Mouse (Mus musculus): ENCODE measurements at regions not wholly inside any gene's neighbourhood (a gene's known extent, or its start where the extent isn't known, plus 50 kb on each side); places are given as distances from the start of the nearest gene placed in this dataset.
"Not testable (repeated sequence)": the region's sequence is repeated elsewhere in the genome, so short reads cannot be mapped to it uniquely, and the experiment has no call there.

DNA sequence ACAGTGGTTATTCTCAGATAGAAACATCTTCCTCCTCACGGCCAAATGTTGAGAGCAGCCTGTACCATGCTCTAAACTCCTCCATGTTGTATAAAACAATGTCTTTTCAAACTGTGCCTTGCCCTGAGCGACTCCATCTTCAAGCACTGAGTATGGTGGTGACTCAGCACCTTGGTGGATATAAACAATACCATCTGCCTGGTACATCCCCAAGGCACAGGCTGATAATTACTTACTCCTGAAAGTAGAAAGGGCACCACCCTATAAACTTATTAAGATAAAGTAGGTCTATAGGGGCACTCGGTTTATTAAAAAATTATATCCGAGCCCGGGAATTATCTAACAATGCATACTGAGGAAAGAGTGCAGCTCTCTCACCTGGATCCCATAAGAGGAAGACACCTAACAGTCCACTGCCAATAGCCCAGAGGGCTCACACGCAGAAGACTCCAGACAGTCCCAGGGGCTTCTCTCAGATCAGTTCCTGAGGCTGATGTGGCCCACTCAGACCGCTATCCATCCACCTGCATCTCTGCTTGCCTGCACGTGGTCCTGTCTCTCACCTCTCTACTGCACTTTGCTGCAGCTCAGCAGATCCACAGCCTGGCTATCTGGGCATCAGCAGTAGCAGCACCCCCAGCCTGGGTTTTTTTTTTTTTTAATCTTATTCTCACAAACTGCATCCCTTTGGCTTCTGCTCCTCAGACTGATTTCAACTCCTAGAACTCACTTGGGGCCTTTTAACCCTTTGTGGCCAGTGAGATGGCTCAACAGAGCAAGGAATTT lies 109.7 kb upstream of the Dlg1 start:
- no peak for DNase-seq

DNA sequence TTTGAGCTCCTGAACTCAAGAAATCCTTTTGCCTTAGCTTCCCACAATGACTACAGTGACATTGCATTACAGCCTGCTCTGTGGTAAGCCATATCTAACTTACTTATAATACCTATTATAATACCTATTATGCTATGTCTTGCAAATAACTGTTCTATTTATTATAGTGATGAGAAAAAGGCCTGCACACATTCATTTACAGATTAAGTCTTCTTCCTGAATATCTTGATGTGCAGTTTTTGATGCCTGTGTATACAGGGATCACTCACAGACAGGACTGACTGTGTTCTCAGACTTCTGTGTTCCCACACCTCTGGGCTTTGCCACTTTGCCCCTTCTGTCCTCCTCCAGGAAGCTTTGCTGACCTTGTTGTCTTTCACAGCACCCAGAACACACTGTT lies 102.8 kb upstream of the Dlg1 start:
- DNase-seq: no peak

DNA sequence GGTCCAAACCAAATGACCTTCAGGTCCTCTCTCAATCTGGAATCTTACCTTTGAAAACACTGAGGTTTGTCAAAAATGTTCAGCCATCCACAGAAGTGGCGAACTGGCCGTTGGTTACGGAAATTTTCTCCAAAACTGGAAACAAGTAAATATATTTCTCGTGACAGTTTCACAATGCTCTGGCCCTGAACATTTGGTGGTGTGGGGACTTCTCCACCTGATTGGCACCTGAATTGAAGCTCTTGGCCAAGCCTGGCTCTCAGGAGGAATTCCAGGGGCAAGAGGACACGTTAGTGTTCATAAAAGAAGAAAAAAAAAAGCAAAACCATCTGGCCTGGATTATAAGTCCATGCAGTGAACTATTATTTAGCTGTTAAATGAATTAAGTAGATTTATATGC lies 98.3 kb upstream of the Dlg1 start:
- DNase-seq: no peak

DNA sequence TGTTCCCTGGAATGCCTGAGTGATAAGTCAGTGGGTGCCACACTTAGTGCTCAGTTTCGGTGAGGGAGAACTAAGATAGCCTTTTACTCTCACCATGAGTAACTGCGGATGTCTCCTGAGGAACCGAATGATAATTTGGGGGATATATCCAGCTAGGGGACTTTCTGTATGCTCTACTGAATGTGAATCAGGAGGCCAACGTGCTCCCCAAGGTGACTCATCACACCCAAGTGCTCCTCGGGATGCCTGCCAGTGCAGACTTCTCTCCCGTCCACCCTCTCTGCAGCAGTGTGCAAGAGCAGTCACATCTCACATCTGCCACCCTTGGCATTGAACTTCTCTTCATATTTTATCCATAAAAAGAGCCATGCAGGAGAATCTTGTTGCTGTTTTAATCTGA lies 94.9 kb upstream of the Dlg1 start:
- DNase-seq: no peak

DNA sequence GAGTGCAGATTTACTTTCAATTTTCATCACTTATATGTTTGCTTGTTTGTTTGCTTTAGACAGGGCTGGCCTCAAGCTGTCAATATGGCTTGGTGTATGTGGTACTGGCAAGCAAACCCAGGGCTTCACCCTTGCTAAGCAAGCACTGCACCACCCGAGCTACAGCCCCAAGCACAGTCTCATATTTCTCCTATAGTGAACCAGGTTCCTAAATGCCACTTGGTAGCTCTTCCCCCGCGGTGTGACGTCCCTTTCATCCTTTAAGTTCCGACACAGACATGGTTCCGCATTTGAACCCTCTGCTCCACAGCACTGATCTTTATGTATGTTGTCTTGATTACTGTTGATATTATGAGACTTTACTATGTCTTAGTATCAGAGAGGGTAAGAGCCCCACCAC lies 93.4 kb upstream of the Dlg1 start:
- no peak for DNase-seq

DNA sequence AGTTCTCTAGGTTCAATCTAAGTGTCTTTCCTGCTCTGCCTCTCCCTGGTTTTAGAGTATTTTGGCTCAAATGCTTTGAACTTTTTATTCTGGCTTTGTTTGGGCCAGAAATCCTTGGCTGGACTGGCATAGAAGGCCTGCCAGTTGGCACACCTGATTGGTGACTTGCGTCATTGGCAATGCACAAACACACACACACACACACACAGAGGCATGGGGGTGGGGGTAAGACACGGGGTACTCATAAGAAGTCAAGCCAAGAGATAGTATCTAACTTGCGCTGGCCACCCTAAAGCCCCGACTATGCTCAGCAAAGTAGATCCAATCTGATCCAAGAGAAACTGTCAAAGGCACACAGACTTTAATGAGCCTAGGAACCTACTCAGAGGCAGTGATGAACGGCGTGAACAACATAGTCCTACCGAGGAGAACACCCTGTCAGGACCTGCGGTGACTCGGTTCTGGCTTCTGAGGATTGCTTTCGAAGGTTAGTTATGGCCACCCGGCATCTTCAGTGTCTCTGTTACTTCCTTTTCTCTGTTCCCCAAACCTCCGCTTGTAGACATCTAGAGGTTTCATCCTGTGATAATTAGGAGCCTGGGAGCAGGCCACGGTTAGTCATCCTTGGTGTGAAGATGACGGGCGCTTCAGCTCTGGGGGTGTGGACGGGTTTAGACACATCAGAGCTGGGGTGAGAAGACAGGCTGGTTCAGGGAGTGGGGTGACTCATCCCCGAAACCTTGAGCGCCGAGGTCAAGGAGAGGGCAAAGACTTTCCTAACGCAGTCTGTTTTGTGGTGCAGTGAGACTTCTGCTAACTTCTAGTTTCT lies 92.7 kb upstream of the Dlg1 start:
- no peak for DNase-seq

DNA sequence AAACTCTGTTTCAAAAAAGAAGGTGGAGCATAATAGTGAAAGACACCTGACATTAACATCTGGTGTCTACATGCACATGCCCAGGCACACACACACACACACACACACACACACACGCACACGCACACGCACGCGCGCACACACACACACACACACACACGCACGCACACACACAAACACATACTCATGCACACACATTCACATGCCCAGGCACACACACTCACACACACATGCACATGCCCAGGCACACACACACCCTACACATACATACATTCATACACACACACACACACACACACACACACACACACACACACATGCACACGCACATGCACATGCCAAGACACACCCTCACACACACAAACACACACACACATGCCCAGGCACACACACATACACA lies 89.4 kb upstream of the Dlg1 start:
- not testable (repeated sequence) for DNase-seq

DNA sequence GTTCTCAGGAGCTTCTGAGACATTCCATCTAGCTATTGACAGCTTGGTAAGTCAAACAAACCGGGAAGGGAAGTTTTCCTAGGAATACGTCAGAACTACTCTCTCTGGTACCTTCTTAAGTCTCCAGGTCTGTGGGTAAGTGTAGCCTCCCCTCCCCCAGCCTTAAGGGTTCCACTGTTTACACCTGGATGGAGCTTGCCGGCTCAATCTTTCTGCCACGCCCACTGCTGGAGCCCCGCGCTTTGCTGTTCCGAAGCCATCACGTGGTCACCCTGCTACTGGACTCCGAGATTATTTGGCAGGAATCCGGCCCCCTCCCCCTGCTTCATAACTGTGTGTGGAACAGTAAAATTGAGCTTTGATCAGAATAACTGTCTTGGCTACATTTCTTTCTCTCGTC lies 87.6 kb upstream of the Dlg1 start:
- not testable (repeated sequence) for DNase-seq

DNA sequence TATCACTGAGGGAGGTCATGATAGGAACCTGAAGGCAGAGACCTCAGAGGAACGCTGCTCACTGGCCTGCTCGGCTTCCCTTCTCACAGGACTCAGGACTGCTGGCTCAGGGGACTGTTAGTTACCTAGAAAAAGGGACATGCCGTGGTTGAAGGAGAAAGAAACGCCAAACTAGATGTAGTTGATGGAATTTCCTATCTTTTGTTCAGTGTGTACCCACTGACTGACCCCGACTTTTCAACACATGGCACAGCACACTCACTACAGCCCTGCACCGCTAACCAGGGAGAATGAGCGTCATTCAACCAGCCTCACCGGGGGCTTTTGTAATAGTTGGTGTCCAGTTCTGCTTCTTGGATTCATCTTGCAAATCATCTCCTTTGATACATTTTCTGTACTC lies 86.8 kb upstream of the Dlg1 start:
- no peak for DNase-seq

DNA sequence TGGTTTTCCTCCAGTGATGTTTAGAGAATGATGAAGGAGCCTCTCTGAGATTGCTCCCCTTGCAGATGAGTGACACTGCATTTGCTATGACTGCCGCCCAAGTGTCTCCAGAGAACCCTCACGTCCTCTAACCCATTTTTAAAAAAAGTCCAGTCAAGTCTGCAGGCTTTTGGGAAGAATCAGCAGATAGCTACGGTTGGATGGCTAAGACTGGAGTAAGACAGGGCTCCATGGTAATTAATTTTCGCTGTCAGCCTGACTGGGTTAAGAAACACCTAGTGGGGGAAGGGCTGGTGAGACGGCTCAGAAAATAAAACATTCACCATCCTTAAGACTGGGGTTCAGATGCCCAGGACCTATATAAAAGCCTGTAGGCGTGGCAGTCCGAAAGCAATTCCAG lies 85.9 kb upstream of the Dlg1 start:
- DNase-seq: no peak

DNA sequence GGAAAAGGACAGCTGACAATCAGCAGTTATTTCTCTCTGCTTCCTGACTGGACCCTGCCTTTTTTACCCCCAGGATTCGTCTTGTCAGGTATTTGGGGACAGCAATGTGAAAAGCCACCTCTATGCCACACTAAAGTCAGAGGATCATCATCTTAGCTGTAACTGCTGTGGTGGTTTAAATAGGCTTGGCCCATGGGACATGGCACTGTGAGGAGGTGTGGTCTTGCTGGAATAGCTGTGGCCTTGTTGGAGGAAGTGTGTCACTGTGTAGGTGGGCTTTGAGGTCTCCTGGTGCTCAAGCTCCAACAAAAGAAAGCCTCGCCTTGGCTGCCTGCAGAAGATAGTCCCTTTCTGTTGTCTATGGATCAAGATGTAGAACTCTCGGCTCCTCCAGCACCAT lies 83.9 kb upstream of the Dlg1 start:
- no peak for DNase-seq

DNA sequence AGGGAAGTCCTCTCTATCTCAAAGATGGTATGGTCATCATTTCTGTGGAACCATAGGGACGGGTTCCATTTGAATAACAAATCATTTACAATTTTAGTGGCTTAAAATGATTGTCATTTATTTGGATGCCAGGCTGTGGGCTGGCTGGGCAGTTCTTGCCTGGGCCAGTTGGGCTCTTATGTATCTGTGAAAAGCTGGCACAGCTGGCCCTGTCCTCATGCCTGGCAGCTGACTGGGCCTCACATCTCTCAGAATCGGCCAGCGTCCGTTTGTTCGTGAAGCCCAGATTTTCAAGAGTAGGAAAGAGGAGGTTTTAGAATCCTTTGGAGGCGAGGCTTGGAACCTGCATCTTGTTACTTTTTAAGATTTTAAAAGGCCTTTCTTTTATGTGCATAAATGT lies 82.5 kb upstream of the Dlg1 start:
- DNase-seq: no peak

DNA sequence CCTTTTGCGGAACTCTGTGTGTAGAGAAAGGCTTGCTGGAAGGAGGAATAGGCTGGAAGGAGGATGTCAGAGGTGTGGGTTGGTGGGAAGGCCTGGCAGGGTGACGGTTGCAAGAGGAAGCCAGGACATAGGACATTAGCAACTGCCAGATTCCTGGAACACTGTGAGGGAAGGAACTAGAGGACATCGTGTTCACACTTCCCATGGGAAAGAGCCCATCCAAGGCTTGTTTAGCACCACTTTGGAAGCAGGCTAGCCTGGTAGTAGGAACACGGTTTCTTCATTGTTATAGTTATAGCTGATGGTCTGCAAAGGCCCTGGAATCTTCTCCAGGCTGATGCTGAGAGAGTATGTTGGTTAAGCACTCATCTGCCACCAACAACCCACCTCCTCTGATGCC lies 80.4 kb upstream of the Dlg1 start:
- DNase-seq: no peak

DNA sequence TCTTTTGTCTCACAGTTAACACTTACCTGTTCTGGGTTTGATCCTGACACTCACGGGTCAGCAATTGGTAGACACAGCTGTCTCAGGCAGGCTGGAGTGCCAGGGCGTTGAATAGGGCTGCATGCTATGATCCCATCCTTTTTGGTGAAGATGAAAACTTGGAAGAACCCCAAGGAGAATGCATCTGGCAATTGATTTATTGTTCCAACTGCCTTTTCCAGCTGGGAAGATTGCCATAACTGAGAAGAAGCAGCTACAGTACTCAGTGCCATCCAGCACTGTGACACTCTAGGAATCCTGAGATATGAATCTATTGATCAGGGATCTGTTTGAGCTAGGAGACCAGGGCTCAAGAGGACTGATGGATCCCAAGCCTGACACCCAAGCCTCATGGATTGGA lies 79.6 kb upstream of the Dlg1 start:
- no peak for DNase-seq

DNA sequence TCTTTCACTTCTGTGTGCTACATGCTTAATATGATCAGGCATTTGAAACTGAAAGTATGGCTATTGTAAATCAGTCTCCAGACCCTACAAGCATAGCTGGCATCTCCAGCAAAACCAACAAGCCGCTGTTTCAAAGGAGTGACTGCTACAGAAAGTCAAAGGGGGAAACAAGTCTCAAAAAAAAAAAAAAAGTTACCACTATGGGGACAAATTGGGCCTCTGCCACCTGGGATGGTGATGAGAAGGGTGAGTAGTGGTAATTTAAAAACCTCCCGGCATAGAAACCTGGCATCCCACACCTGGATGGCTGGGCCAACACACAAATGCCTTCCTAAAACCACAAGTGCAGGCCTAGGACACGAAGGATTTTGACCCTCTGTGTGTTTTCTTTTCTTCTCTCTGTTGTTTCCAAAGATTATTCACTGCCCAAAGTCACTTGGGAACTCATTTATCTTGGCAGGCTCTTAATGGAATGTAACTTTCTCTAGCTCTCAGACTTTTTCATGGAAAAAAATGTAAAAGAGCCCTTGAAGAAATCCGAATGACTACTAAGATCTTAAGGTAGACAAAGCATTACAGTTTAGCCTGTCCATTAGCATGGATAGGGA lies 78.9 kb upstream of the Dlg1 start:
- DNase-seq: no peak

DNA sequence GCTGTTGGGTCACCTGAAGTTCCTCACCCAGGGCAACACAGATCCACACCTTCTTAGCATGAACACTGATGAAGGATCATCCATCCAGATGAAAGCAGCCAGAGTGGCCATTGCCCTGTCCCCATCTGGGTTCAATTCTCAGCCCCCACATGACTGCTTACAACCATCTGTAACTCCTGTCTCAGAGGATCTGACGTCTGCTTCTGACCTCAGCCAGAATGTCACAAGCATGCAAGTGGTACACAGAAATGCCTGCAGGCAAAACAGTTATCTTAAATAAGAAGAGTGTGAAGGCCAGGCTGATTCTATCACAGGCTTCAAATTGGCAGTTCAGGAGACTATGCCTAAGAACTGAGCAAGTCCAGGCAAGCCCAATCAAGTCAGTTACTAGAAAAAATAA lies 76.2 kb upstream of the Dlg1 start:
- no peak for DNase-seq

DNA sequence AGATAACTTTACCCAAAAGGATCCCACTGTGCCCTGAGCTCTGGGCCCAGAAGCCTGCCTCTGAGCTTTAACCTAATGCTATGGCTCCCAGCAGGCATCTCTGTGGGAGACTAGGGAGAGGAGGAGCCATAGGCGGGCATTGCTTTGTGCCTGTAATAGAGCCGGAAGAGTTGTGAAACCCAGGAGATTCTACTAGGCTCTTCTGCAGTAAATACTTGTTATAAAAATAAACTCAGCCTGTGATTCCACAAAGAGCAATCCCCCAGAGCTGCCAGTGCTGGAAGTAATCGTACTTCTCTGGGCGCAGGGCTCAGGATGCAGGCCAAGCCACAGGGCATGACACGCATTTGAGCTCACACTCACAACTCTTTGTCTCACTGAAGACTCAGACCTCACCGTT lies 73.7 kb upstream of the Dlg1 start:
- peak; percentile 20 for DNase-seq

DNA sequence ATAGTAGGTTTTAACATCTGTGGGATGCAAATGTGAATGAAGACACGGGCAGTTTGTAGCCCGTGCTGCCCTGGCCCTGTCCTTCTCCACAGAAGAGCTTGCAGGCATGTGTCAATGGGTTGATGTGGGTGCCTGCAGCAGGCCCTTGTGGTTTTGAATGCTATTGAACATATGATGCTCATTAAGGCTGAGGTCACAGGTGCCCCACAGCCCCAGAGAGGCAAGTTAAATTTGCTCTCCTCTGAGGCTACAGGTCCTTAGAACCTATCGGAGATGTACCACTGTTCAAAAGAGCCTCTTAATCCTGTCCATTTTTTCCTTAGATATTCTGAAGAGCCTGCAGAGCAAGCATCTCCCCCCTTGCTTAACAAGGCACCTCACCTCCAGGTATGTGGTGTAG lies 71.7 kb upstream of the Dlg1 start:
- no peak for DNase-seq

DNA sequence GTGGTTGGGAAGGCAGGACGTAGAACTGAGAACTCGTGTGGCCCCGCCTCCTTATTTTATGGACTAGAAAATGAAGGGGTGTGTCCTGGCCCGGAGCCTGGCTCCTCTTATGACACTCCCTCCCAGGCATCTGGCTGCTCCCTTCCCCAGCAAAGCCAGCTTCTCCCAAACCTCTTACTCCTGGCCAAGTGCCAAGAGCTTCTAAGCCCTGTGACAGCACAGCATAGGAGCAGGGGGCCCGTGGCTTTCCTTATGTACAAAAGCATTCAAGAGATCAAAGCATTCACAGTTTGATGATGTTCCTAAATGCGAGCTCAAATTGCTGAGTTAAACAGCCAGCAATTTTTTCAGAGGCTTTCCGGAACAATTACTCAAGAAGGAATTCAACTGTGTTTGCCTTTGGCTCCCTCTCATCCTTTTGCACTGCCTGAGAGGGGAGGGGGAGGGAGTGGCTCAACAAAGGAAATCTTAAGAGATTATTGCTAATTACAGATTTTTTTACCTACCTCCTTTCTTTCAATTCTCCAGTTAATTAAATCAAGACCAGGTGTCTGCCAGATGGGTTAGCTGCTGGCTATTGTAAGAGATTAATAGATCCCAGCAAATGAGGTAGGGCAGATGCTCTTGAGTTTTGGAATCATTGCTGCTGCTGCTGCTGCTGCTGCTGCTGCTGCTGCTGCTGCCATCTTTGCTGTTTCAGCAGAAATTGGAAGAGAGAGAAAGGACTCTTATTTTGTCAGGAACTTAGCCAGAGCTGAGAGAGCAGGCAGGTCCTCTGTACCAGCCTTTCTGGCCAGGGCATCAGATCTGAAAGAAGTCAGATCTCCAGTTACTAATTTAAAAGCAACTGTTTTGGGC lies 71.0 kb upstream of the Dlg1 start:
- peak; percentile 96 for DNase-seq

DNA sequence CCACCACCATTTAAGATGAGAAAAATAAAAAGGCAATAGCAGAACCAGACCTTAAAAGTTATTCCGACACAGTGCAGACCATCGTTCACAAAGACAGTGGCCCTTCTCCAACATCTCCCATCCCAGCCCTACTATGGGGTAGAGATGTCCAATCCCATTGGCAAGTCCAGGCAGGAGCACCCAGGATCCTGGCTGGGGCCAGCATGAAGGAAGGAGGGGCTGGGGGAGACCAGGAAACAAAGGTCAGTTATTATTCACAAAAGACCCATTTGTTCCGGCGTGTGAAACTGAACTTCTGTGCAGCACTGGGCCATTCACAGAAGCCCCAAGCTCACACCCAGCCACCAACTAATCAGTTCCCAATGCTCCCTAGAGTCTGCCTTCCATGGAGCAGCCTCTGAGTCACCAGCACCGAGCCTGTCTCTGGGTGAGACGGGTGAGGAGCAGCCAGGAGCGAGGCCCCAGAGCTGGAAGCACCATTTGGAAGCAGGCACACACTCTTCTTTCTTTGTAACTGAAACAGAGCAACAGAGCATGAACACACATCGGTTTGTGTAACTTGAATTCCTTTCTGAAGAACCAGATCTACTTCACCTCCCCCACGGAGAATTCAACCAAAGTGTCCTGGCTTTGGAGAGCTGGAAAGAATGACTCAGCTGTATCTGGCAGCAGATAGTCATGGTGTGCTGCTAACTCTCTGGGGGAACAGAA lies 70.1 kb upstream of the Dlg1 start:
- DNase-seq: peak; percentile 50

DNA sequence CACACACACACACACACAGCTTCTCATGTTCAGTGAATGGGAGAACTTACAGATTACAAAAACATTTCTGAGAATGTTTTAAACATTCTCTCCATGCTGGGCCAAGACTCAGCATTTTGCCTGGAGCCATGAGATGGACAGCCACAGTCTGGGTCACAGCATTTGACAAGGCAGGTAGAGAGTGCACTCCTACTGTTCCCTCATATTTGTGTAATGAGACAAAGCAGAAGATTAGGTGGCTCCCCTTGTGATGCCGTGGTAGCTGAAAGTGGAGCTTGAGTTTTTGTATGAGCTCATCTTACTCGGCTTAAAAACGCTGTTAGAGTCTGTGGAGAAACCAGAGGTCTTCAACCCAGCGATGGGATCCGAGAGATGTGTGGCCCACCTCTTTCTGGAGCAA lies 65.3 kb upstream of the Dlg1 start:
- no peak for DNase-seq

DNA sequence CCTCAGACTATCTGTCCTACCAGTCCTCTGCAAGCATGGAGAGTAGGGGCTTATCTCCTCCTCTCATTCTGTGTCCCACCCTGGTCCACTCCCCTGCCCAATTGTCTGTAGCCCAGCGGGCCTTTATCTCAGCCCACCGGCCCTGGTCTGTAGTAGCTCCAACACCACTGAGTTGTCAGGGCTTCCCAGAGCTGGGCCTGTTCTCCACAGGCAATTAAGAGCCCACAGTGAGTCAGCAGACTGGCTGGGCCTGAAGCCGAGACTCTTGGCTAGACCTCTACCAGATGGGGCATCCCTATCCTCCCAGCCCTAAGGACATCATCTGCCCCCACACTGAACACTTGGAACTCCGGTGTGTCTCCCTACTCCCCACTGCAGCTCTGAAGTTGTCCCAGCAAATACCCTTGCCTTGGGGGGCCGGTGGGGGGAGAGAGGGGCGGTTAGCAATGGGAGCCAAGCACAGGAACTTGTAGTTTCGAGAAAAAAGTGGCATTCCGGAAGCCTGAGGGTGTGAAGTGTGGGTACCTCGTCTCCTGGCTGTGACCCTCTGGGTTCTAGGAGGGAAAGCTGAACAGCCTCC lies 64.7 kb upstream of the Dlg1 start:
- no peak for DNase-seq

Data from retina, postnatal 1 day (tissue).